Mouse (Mus musculus) midbrain, postnatal 0 days (tissue): Measurements from ENCODE around the gene Hnrnpl. TPM values are rescaled to one million over a fixed set of nuclear protein-coding genes. Genes with fewer than 3 reads are reported as not detected.

Experiments
- ATAC-seq: fragments of 200-750 bp; cut with Nextera tagmentation; 2 replicates; pipeline ENCODE4 v1.8.0; 2017; ENCODE audit warnings: moderate number of reproducible peaks, mild to moderate bottlenecking, moderate TSS enrichment, moderate library complexity; ENCODE audit not compliant: low FRiP score
- DNase-seq: peaks from one replicate; pipeline ENCODE4 v3.0.0-alpha.2; 2015; ENCODE audit warnings: low spot score
- H3K27ac ChIP-seq: fragments of 300-500 bp; sonication (generic); 2 replicates; pipeline ENCODE4 v1.5.1; 2014; ENCODE audit warnings: low read depth, mild to moderate bottlenecking, low read length, mixed read lengths
- H3K27me3 ChIP-seq: fragments of 300-500 bp; sonication (generic); 2 replicates; pipeline ENCODE4 v1.6.1; 2014; ENCODE audit warnings: low read length, control low read depth, mixed read lengths; ENCODE audit not compliant: insufficient read depth
- H3K36me3 ChIP-seq: fragments of 300-500 bp; sonication (generic); 2 replicates; pipeline ENCODE4 v1.6.1; 2014; ENCODE audit warnings: low read length, control low read depth, mixed read lengths; ENCODE audit not compliant: insufficient read depth
- H3K4me1 ChIP-seq: fragments of 300-500 bp; sonication (generic); 2 replicates; pipeline ENCODE4 v1.6.1; 2014; ENCODE audit warnings: mild to moderate bottlenecking, control low read depth, antibody characterized with exemption, low read length, mixed read lengths; ENCODE audit not compliant: insufficient read depth
- H3K4me2 ChIP-seq: fragments of 300-500 bp; sonication (generic); 2 replicates; pipeline ENCODE4 v1.6.1; 2014; ENCODE audit warnings: low read depth, mild to moderate bottlenecking, low read length, mixed read lengths; ENCODE audit not compliant: poor library complexity, severe bottlenecking
- H3K4me3 ChIP-seq: fragments of 300-500 bp; sonication (generic); 2 replicates; pipeline ENCODE4 v1.5.1; 2014; ENCODE audit warnings: low read depth, mild to moderate bottlenecking, low read length, moderate library complexity
- H3K9ac ChIP-seq: fragments of 300-500 bp; sonication (generic); replicated peaks from 2 replicates; pipeline ENCODE4 v1.6.1; 2014; ENCODE audit warnings: mild to moderate bottlenecking, low read length, moderate library complexity, mixed read lengths; ENCODE audit not compliant: poor library complexity, severe bottlenecking
- H3K9me3 ChIP-seq: fragments of 300-500 bp; sonication (generic); 2 replicates; pipeline ENCODE4 v1.6.1; 2016; ENCODE audit warnings: low read length, control low read depth
- CTCF ChIP-seq: IDR thresholded peaks from 2 replicates; pipeline ENCODE4 v1.5.1; 2016; ENCODE audit warnings: antibody characterized with exemption, mild to moderate bottlenecking
- WGBS: fragments of 180-500 bp; shearing (Covaris S2); extraction: QIAGEN DNeasy Blood & Tissue Kit; methylation state at CpG from one replicate; pipeline ENCODE4 v1.1.7; 2014; 5-methylcytosine and 5-hydroxymethylcytosine counted together
- polyA plus RNA-seq: library from polyadenylated mRNA; unstranded; fragments of >200 nt; fragmentation: Nextera tagmentation; extraction: Ambion mirVana; gene quantifications from 2 replicates; pipeline ENCODE4 v1.2.1, GENCODE M21; 2015
- total RNA-seq: library from RNA; depleted of rRNA; stranded (reverse); fragments of >200 nt; gene quantifications from 2 replicates; pipeline ENCODE4 v1.2.3, GENCODE M21; 2014; rRNA removed

Gene Hnrnpl
- total and polyA plus RNA-seq, 2 experiments from 2014 or later, result 175 to 265 TPM

GRCm38 (mm10) chr7:28870901-28871664 is 62.7 kb downstream of the Hnrnpl start:
- Histone ChIP-seq H3K27ac (no peak overlapping the region), H3K4me2 (no peak overlapping the region), H3K9ac (no peak overlapping the region), H3K4me1 (no peaks in the 10 kb centered on the region), H3K36me3 (no peaks in the 10 kb centered on the region), H3K9me3 (no peaks in the 10 kb centered on the region), H3K4me3 (no peak overlapping the region), H3K27me3 (no peaks in the 10 kb centered on the region)
- 92% methylated on average over 23 of the region's 24 CpGs for WGBS
- TF ChIP-seq CTCF, result no peak
- ATAC-seq (no peak), DNase-seq (no peak)

Other genes with a start within 250 kb of the Hnrnpl start
- 48.2 and 56.0 TPM in 2 replicates for gene Samd4b, start 210.4 kb upstream of the Hnrnpl start, total RNA-seq
- 17.6 and 19.2 TPM in 2 replicates for gene Samd4b, start 210.4 kb upstream of the Hnrnpl start, polyA plus RNA-seq
- gene Pak4, start 210.4 kb upstream of the Hnrnpl start, total RNA-seq, result 13.3 and 19.8 TPM in 2 replicates
- gene Pak4, start 210.4 kb upstream of the Hnrnpl start, polyA plus RNA-seq, result 8.9 and 9.6 TPM in 2 replicates
- 1.3 and 2.6 TPM in 2 replicates for gene Acp7, start 177.2 kb upstream of the Hnrnpl start, total RNA-seq
- 0.22 and 0.55 TPM in 2 replicates for gene Acp7, start 177.2 kb upstream of the Hnrnpl start, polyA plus RNA-seq
- 7.4 and 8.2 TPM in 2 replicates for gene Fbxo27, start 115.7 kb upstream of the Hnrnpl start, total RNA-seq
- 10.4 and 12.2 TPM in 2 replicates for gene Fbxo27, start 115.7 kb upstream of the Hnrnpl start, polyA plus RNA-seq
- 1.7 and 2.8 TPM in 2 replicates for gene Fbxo17, start 91.7 kb upstream of the Hnrnpl start, total RNA-seq
- 5.5 and 6.1 TPM in 2 replicates for gene Fbxo17, start 91.7 kb upstream of the Hnrnpl start, polyA plus RNA-seq
- 48.6 and 67.5 TPM in 2 replicates for gene Mrps12, start 66.7 kb upstream of the Hnrnpl start, total RNA-seq
- 97.3 and 106 TPM in 2 replicates for gene Mrps12, start 66.7 kb upstream of the Hnrnpl start, polyA plus RNA-seq
- 17.8 and 18.6 TPM in 2 replicates for gene Sars2, start 66.5 kb upstream of the Hnrnpl start, total RNA-seq
- 16.2 and 19.3 TPM in 2 replicates for gene Sars2, start 66.5 kb upstream of the Hnrnpl start, polyA plus RNA-seq
- gene Ccer2, start 52.4 kb upstream of the Hnrnpl start, total RNA-seq, result not detected in 2 replicates
- 1.4 and 1.8 TPM in 2 replicates for gene Ccer2, start 52.4 kb upstream of the Hnrnpl start, polyA plus RNA-seq
- 64.8 and 85.9 TPM in 2 replicates for gene Sirt2, start 41.8 kb upstream of the Hnrnpl start, total RNA-seq
- 111 and 120 TPM in 2 replicates for gene Sirt2, start 41.8 kb upstream of the Hnrnpl start, polyA plus RNA-seq
- gene Nfkbib, start 41.0 kb upstream of the Hnrnpl start, total RNA-seq, result 18.3 and 19.7 TPM in 2 replicates
- gene Nfkbib, start 41.0 kb upstream of the Hnrnpl start, polyA plus RNA-seq, result 58.5 and 65.3 TPM in 2 replicates
- 0.80 and 1.0 TPM in 2 replicates for gene Rinl, start 19.6 kb upstream of the Hnrnpl start, total RNA-seq
- 1.9 TPM in 2 replicates for gene Rinl, start 19.6 kb upstream of the Hnrnpl start, polyA plus RNA-seq
- gene Ech1, start 16.7 kb downstream of the Hnrnpl start, total RNA-seq, result 89.3 and 104 TPM in 2 replicates
- gene Ech1, start 16.7 kb downstream of the Hnrnpl start, polyA plus RNA-seq, result 103 and 107 TPM in 2 replicates
- 3.4 and 3.5 TPM in 2 replicates for gene Lgals4, start 25.3 kb downstream of the Hnrnpl start, total RNA-seq
- 4.8 and 5.1 TPM in 2 replicates for gene Lgals4, start 25.3 kb downstream of the Hnrnpl start, polyA plus RNA-seq
- gene Lgals7, start 55.3 kb downstream of the Hnrnpl start, total RNA-seq, result 0.38 and 12.5 TPM in 2 replicates
- gene Lgals7, start 55.3 kb downstream of the Hnrnpl start, polyA plus RNA-seq, result 3.8 and 4.8 TPM in 2 replicates
- 0.38 and 0.57 TPM in 2 replicates for gene Capn12, start 72.9 kb downstream of the Hnrnpl start, total RNA-seq
- 0.26 and 0.41 TPM in 2 replicates for gene Capn12, start 72.9 kb downstream of the Hnrnpl start, polyA plus RNA-seq
- gene Actn4, start 153.8 kb downstream of the Hnrnpl start, total RNA-seq, result 74.7 and 86.9 TPM in 2 replicates
- 101 and 105 TPM in 2 replicates for gene Actn4, start 153.8 kb downstream of the Hnrnpl start, polyA plus RNA-seq
- gene Eif3k, start 173.3 kb downstream of the Hnrnpl start, total RNA-seq, result 405 and 482 TPM in 2 replicates
- gene Eif3k, start 173.3 kb downstream of the Hnrnpl start, polyA plus RNA-seq, result 292 and 309 TPM in 2 replicates
- 5.6 and 17.4 TPM in 2 replicates for gene Map4k1, start 173.5 kb downstream of the Hnrnpl start, total RNA-seq
- gene Map4k1, start 173.5 kb downstream of the Hnrnpl start, polyA plus RNA-seq, result 18.2 and 21.0 TPM in 2 replicates